Comparison of ENCODE assay signal across 15 mouse cellular contexts in the genomic region with DNA sequence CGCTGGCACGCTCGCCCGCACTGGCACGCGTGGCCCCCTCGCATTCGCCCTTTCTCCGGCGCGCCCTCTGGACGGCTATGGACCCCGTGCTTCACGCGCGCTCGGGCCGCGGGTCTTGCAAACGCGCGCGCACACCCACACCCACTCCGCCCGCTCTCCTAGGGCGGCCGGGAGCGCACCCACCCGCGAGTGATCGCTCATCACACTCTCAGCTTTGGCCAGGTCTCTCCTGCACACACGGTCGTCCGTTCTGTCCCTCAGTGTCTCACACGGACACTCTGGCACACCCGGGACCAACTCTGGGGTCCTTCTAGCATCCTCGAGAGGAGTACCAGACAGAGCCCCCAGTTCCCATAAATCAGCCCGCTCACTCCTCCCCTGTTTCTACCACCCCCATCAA. TPM values are rescaled to one million over a fixed set of nuclear protein-coding genes. Genes with fewer than 3 reads are reported as not detected.
DNase-seq lines count a peak whose midpoint lies in the region; ATAC-seq and TF ChIP-seq lines count a peak whose summit lies in the region.
"Not testable (repeated sequence)": the region's sequence is repeated elsewhere in the genome, so short reads cannot be mapped to it uniquely, and the experiment has no call there.
"Had no signal": no experiment of that assay in that cellular context is flagged by ENCODE, and none has a peak within 500 bp of the region (broad histone marks: within the 10 kb centered on the region; RNA-seq: fewer than 3 reads in every experiment).

No protein-coding gene starts in this region.

- 2% methylated on average over 13 of the region's 38 CpGs for WGBS in forebrain, embryonic 11.5 days
- 0% methylated on average over 11 of the region's 38 CpGs for WGBS in hindbrain, embryonic 11.5 days
- 2% methylated on average over 16 of the region's 38 CpGs for WGBS in kidney, embryonic 14.5 days
- WGBS in limb, embryonic 13.5 days, result 3% methylated on average over 21 of the region's 38 CpGs
- 2% methylated on average over 21 of the region's 38 CpGs for WGBS in midbrain, embryonic 13.5 days
- WGBS in neural tube, embryonic 14.5 days, result 0% methylated on average over 17 of the region's 38 CpGs

- H3K27ac ChIP-seq in cortical plate, adult 2 months (ENCODE audit: insufficient read depth, low read length); forebrain, embryonic 11.5 days (ENCODE audit: low read depth, low read length); hindbrain, embryonic 11.5 days (ENCODE audit: low read depth, low read length); kidney, embryonic 14.5 days (ENCODE audit: low read depth, low read length); limb, embryonic 13.5 days; midbrain, embryonic 13.5 days; neural tube, embryonic 14.5 days (ENCODE audit: low read depth, low read length): not testable (repeated sequence)

- not testable (repeated sequence) for H3K27me3 ChIP-seq in forebrain, embryonic 11.5 days (ENCODE audit: control insufficient read depth, insufficient read depth, low read length); hindbrain, embryonic 11.5 days (ENCODE audit: control insufficient read depth, insufficient read depth, low read length); kidney, embryonic 14.5 days (ENCODE audit: control insufficient read depth, insufficient read depth, low read length); midbrain, embryonic 13.5 days; neural tube, embryonic 14.5 days (ENCODE audit: control insufficient read depth, insufficient read depth, low read length)
- peaks cover 16% of the 10 kb centered on the region for H3K27me3 ChIP-seq in limb, embryonic 13.5 days

- not testable (repeated sequence) for H3K4me1 ChIP-seq in cortical plate, adult 2 months (ENCODE audit: control insufficient read depth, insufficient read depth, low read length); forebrain, embryonic 11.5 days (replicated peaks; ENCODE audit: control insufficient read depth, insufficient read depth, low read length); hindbrain, embryonic 11.5 days (replicated peaks; ENCODE audit: control insufficient read depth, insufficient read depth, low read length); kidney, embryonic 14.5 days (ENCODE audit: control insufficient read depth, insufficient read depth, low read length); limb, embryonic 13.5 days; midbrain, embryonic 13.5 days (replicated peaks); neural tube, embryonic 14.5 days (ENCODE audit: control insufficient read depth, insufficient read depth, low read length)

- TF ChIP-seq POLR2A in cortical plate, adult 2 months (IDR thresholded peaks at IDR 0.05; ENCODE audit: extremely low read depth, insufficient read depth, low read length), result not testable (repeated sequence)

- not testable (repeated sequence) for DNase-seq in forebrain, embryonic 11.5 days (ENCODE audit: low spot score); hindbrain, embryonic 11.5 days (ENCODE audit: low spot score)
- peak; percentile 5 for DNase-seq in gastrocnemius, postnatal 14 days

- intact Hi-C loops in gastrocnemius, postnatal 14 days (cut with DNase I; ENCODE audit: low total_unique reads), result not testable (repeated sequence)

- H3K4me2 ChIP-seq in forebrain, embryonic 11.5 days (ENCODE audit: low read depth, low read length, severe bottlenecking), result peak overlapping the region; percentile 36; the same call in 1 of the 2 replicates
- H3K4me2 ChIP-seq in hindbrain, embryonic 11.5 days (replicated peaks; ENCODE audit: low read depth, low read length), result peak overlapping the region; percentile 13; the same call in 1 of the 2 replicates
- peak overlapping the region; percentile 27; the same call in 1 of the 2 replicates for H3K4me2 ChIP-seq in kidney, embryonic 14.5 days (replicated peaks; ENCODE audit: low read depth, low read length)
- H3K4me2 ChIP-seq in limb, embryonic 13.5 days (replicated peaks), result peak overlapping the region; percentile 46
- peak overlapping the region; percentile 46 for H3K4me2 ChIP-seq in midbrain, embryonic 13.5 days (replicated peaks)
- peak overlapping the region; percentile 26; the same call in 1 of the 2 replicates for H3K4me2 ChIP-seq in neural tube, embryonic 14.5 days (ENCODE audit: low read depth, low read length)

- H3K9ac ChIP-seq in forebrain, embryonic 11.5 days (ENCODE audit: low read length); hindbrain, embryonic 11.5 days (ENCODE audit: low read depth, low read length); kidney, embryonic 14.5 days (ENCODE audit: low read depth, low read length); limb, embryonic 13.5 days; midbrain, embryonic 13.5 days (replicated peaks); neural tube, embryonic 14.5 days (replicated peaks; ENCODE audit: low read depth, low read length): not testable (repeated sequence)

- not testable (repeated sequence) for ATAC-seq in forebrain, embryonic 11.5 days (replicated peaks; ENCODE audit: low FRiP score); hindbrain, embryonic 11.5 days (ENCODE audit: low FRiP score); kidney, embryonic 14.5 days (ENCODE audit: low FRiP score, low TSS enrichment); limb, embryonic 13.5 days (ENCODE audit: low FRiP score, low read depth); midbrain, embryonic 13.5 days; neural tube, embryonic 14.5 days (ENCODE audit: low read depth)

- H3K36me3 ChIP-seq in forebrain, embryonic 11.5 days (ENCODE audit: control insufficient read depth, insufficient read depth, low read length); hindbrain, embryonic 11.5 days (ENCODE audit: control insufficient read depth, insufficient read depth, low read length); kidney, embryonic 14.5 days (ENCODE audit: control insufficient read depth, insufficient read depth, low read length); limb, embryonic 13.5 days; midbrain, embryonic 13.5 days; neural tube, embryonic 14.5 days (ENCODE audit: control insufficient read depth, insufficient read depth, low read length): not testable (repeated sequence)

- H3K4me3 ChIP-seq in cortical plate, adult 2 months (ENCODE audit: insufficient read depth, low read length), result 0 out of 2 replicates have a peak overlapping the region, but pooled peaks have one; percentile 20
- H3K4me3 ChIP-seq in forebrain, embryonic 11.5 days (ENCODE audit: low read depth, low read length); hindbrain, embryonic 11.5 days (ENCODE audit: low read depth, low read length); neural tube, embryonic 14.5 days (ENCODE audit: low read depth, low read length): not testable (repeated sequence)
- H3K4me3 ChIP-seq in kidney, embryonic 14.5 days (ENCODE audit: low read length), result 0 out of 2 replicates have a peak overlapping the region, but pooled peaks have one; percentile 12
- H3K4me3 ChIP-seq in limb, embryonic 13.5 days, result peak overlapping the region; percentile 24
- peak overlapping the region; percentile 25 for H3K4me3 ChIP-seq in midbrain, embryonic 13.5 days (replicated peaks)

- TF ChIP-seq CTCF in cortical plate, adult 2 months (IDR thresholded peaks at IDR 0.05; ENCODE audit: extremely low read depth, insufficient read depth, low read length), result not testable (repeated sequence)

- not testable (repeated sequence) for H3K9me3 ChIP-seq in forebrain, embryonic 11.5 days (ENCODE audit: control insufficient read depth, low read length); hindbrain, embryonic 11.5 days (ENCODE audit: control insufficient read depth, low read length); kidney, embryonic 14.5 days (ENCODE audit: control insufficient read depth, low read length); limb, embryonic 13.5 days; midbrain, embryonic 13.5 days; neural tube, embryonic 14.5 days (ENCODE audit: control insufficient read depth, low read length)

RNA-seq across cellular contexts. Expression of gene Cntfr, which starts 1.1 kb away (rescaled TPM):
- 59.8 and 67.8 TPM in 2 replicates for polyA plus RNA-seq in cortical plate, adult 2 months (2012; rRNA removed)
- 35.2 and 37.1 TPM in 2 replicates for polyA plus RNA-seq in forebrain, embryonic 11.5 days (2014; fragmentation: Nextera tagmentation; extraction: Ambion mirVana)
- 10 to 100 TPM; 15.3 to 38.0 TPM for total RNA-seq in gastrocnemius, postnatal 14 days (2021)
- 27.8 and 29.5 TPM in 2 replicates for polyA plus RNA-seq in hindbrain, embryonic 11.5 days (2014; fragmentation: Nextera tagmentation; extraction: Ambion mirVana)
- 16.6 and 31.5 TPM in 2 replicates for polyA plus RNA-seq in kidney, embryonic 14.5 days (2014; fragmentation: Nextera tagmentation; extraction: Ambion mirVana)
- 5.1 and 5.5 TPM in 2 replicates for polyA plus RNA-seq in limb, embryonic 13.5 days (2015; fragmentation: Nextera tagmentation; extraction: Ambion mirVana)
- 27.6 and 32.7 TPM in 2 replicates for polyA plus RNA-seq in midbrain, embryonic 13.5 days (2015; fragmentation: Nextera tagmentation; extraction: Ambion mirVana)
- 15.6 and 19.9 TPM in 2 replicates for polyA plus RNA-seq in neural tube, embryonic 14.5 days (2014; fragmentation: Nextera tagmentation; extraction: Ambion mirVana)

RNA-seq across cellular contexts. Expression of gene Il11ra1, which starts 4.0 kb away (rescaled TPM):
- polyA plus RNA-seq in cortical plate, adult 2 months (2012; rRNA removed), result 50.6 and 51.6 TPM in 2 replicates
- polyA plus RNA-seq in forebrain, embryonic 11.5 days (2014; fragmentation: Nextera tagmentation; extraction: Ambion mirVana), result 65.0 and 66.9 TPM in 2 replicates
- total RNA-seq in gastrocnemius, postnatal 14 days (2021), result 10 to 100 TPM; 49.3 to 56.9 TPM
- 83.7 TPM in 2 replicates for polyA plus RNA-seq in hindbrain, embryonic 11.5 days (2014; fragmentation: Nextera tagmentation; extraction: Ambion mirVana)
- polyA plus RNA-seq in kidney, embryonic 14.5 days (2014; fragmentation: Nextera tagmentation; extraction: Ambion mirVana), result 122 and 125 TPM in 2 replicates
- 405 and 439 TPM in 2 replicates for polyA plus RNA-seq in limb, embryonic 13.5 days (2015; fragmentation: Nextera tagmentation; extraction: Ambion mirVana)
- 34.0 and 34.9 TPM in 2 replicates for polyA plus RNA-seq in midbrain, embryonic 13.5 days (2015; fragmentation: Nextera tagmentation; extraction: Ambion mirVana)
- 26.2 and 47.2 TPM in 2 replicates for polyA plus RNA-seq in neural tube, embryonic 14.5 days (2014; fragmentation: Nextera tagmentation; extraction: Ambion mirVana)

RNA-seq across cellular contexts. Expression of gene Rpp25l, which starts 17.5 kb away (rescaled TPM):
- polyA plus RNA-seq in cortical plate, adult 2 months (2012; rRNA removed), result 31.6 and 37.4 TPM in 2 replicates
- 92.0 and 92.5 TPM in 2 replicates for polyA plus RNA-seq in forebrain, embryonic 11.5 days (2014; fragmentation: Nextera tagmentation; extraction: Ambion mirVana)
- 10 to 100 TPM; 40.3 to 49.9 TPM for total RNA-seq in gastrocnemius, postnatal 14 days (2021)
- 80.0 and 84.1 TPM in 2 replicates for polyA plus RNA-seq in hindbrain, embryonic 11.5 days (2014; fragmentation: Nextera tagmentation; extraction: Ambion mirVana)
- polyA plus RNA-seq in kidney, embryonic 14.5 days (2014; fragmentation: Nextera tagmentation; extraction: Ambion mirVana), result 86.2 and 91.3 TPM in 2 replicates
- polyA plus RNA-seq in limb, embryonic 13.5 days (2015; fragmentation: Nextera tagmentation; extraction: Ambion mirVana), result 74.9 and 76.6 TPM in 2 replicates
- polyA plus RNA-seq in midbrain, embryonic 13.5 days (2015; fragmentation: Nextera tagmentation; extraction: Ambion mirVana), result 63.9 and 67.4 TPM in 2 replicates
- 61.3 and 65.5 TPM in 2 replicates for polyA plus RNA-seq in neural tube, embryonic 14.5 days (2014; fragmentation: Nextera tagmentation; extraction: Ambion mirVana)

RNA-seq across cellular contexts. Expression of gene Dctn3, which starts 27.2 kb away (rescaled TPM):
- polyA plus RNA-seq in cortical plate, adult 2 months (2012; rRNA removed), result 205 TPM in 2 replicates
- polyA plus RNA-seq in forebrain, embryonic 11.5 days (2014; fragmentation: Nextera tagmentation; extraction: Ambion mirVana), result 135 and 142 TPM in 2 replicates
- total RNA-seq in gastrocnemius, postnatal 14 days (2021), result 10 to 100 TPM; 39.6 to 44.8 TPM
- polyA plus RNA-seq in hindbrain, embryonic 11.5 days (2014; fragmentation: Nextera tagmentation; extraction: Ambion mirVana), result 187 and 192 TPM in 2 replicates
- polyA plus RNA-seq in kidney, embryonic 14.5 days (2014; fragmentation: Nextera tagmentation; extraction: Ambion mirVana), result 107 and 114 TPM in 2 replicates
- polyA plus RNA-seq in limb, embryonic 13.5 days (2015; fragmentation: Nextera tagmentation; extraction: Ambion mirVana), result 104 and 106 TPM in 2 replicates
- 270 and 278 TPM in 2 replicates for polyA plus RNA-seq in midbrain, embryonic 13.5 days (2015; fragmentation: Nextera tagmentation; extraction: Ambion mirVana)
- polyA plus RNA-seq in neural tube, embryonic 14.5 days (2014; fragmentation: Nextera tagmentation; extraction: Ambion mirVana), result 259 and 281 TPM in 2 replicates

RNA-seq across cellular contexts. Expression of gene Arid3c, which starts 35.1 kb away (rescaled TPM):
- polyA plus RNA-seq in cortical plate, adult 2 months (2012; rRNA removed), result 0.34 and 0.46 TPM in 2 replicates
- polyA plus RNA-seq in forebrain, embryonic 11.5 days (2014; fragmentation: Nextera tagmentation; extraction: Ambion mirVana), result 0.59 and 0.80 TPM in 2 replicates
- not detected for total RNA-seq in gastrocnemius, postnatal 14 days (2021)
- polyA plus RNA-seq in hindbrain, embryonic 11.5 days (2014; fragmentation: Nextera tagmentation; extraction: Ambion mirVana), result 0.68 and 0.93 TPM in 2 replicates
- 0.12 TPM in 1 of 2 replicates, not detected in the other for polyA plus RNA-seq in kidney, embryonic 14.5 days (2014; fragmentation: Nextera tagmentation; extraction: Ambion mirVana)
- polyA plus RNA-seq in limb, embryonic 13.5 days (2015; fragmentation: Nextera tagmentation; extraction: Ambion mirVana), result 0.14 TPM in 1 of 2 replicates, not detected in the other
- polyA plus RNA-seq in midbrain, embryonic 13.5 days (2015; fragmentation: Nextera tagmentation; extraction: Ambion mirVana), result 0.26 and 0.32 TPM in 2 replicates
- 1.4 and 1.8 TPM in 2 replicates for polyA plus RNA-seq in neural tube, embryonic 14.5 days (2014; fragmentation: Nextera tagmentation; extraction: Ambion mirVana)
- total RNA-seq: adrenal gland, adult 8-10 months; gastrocnemius, adult 8-10 months; heart, adult 18-20 months; heart, postnatal 25 days; layer of hippocampus, adult 8-10 months had no signal
- polyA plus RNA-seq: intestine, embryonic 14.5 days; liver, embryonic 16.5 days had no signal
